Comparison of ENCODE assay signal across 37 mouse cellular contexts in the genomic region with DNA sequence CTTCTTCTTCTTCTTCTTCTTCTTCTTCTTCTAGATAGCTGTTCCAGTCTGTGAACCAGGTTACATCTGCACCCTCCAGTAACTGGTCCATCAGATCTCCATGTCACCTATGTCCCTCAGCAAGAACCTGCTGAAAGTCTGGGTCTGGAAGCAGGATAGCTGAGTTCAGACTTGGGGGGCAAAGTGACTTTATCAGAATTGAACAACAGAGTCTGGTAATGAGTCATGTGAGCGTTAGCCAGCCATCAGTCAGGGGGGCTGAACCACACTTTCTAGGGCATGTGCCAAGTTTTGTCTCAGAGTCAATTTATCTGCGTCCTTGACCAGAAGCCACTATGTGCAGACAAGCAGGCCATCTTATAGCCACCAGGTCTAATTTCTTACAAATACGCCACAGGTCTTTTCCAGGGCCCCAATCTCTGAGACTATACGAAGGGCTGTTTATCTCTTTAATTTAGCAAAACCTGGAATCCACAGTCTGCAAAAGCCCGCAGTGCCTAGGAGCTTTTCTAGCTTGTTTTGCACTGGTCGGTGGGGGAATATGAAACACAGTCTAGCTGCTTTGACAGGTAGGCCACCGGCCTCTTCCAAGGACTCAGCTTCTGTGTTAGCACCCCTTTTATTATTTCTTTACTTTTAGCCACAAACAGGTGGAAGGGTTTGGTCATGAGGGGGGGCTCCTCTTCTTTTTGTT. TPM values are rescaled to one million over a fixed set of nuclear protein-coding genes. Genes with fewer than 3 reads are reported as not detected.
"Had no signal": no experiment of that assay in that cellular context is flagged by ENCODE, and none has a peak within 500 bp of the region (broad histone marks: within the 10 kb centered on the region; RNA-seq: fewer than 3 reads in every experiment).

No protein-coding gene starts in this region.

RNA-seq across cellular contexts. Expression of gene Cyp4b1, which starts 8.5 kb away (rescaled TPM):
- total RNA-seq: megakaryocyte, adult 5-6 weeks; megakaryocyte-erythroid progenitor cell, adult 5-6 weeks; monocyte, adult 5-6 weeks had no signal
- polyA plus RNA-seq: limb, embryonic 10.5 days; limb, embryonic 11.5 days; limb, embryonic 12.5 days; macrophage; midbrain, embryonic 10.5 days; midbrain, embryonic 12.5 days; neural tube, embryonic 11.5 days had no signal

RNA-seq across cellular contexts. Expression of gene Cyp4a32, which starts 55.2 kb away (rescaled TPM):
- total RNA-seq: left cerebral cortex, postnatal 10 days; left cerebral cortex, postnatal 14 days; left cerebral cortex, postnatal 25 days; left cerebral cortex, postnatal 36 days; left cerebral cortex, postnatal 4 days; megakaryocyte, adult 5-6 weeks; megakaryocyte-erythroid progenitor cell, adult 5-6 weeks; midbrain, postnatal 0 days; monocyte, adult 5-6 weeks had no signal
- polyA plus RNA-seq: limb, embryonic 10.5 days; limb, embryonic 11.5 days; limb, embryonic 12.5 days; limb, embryonic 13.5 days; limb, embryonic 14.5 days; limb, embryonic 15.5 days; liver, embryonic 11.5 days; liver, embryonic 12.5 days; liver, embryonic 13.5 days; liver, embryonic 14.5 days; liver, embryonic 15.5 days; liver, embryonic 16.5 days; lung, adult 2 months; lung, embryonic 14.5 days; lung, embryonic 15.5 days; lung, embryonic 16.5 days; lung, postnatal 0 days; macrophage; midbrain, embryonic 10.5 days; midbrain, embryonic 11.5 days; midbrain, embryonic 12.5 days; midbrain, embryonic 13.5 days; midbrain, embryonic 14.5 days; midbrain, embryonic 15.5 days; midbrain, embryonic 16.5 days; midbrain, postnatal 0 days; myocyte; neural tube, embryonic 11.5 days; neural tube, embryonic 12.5 days had no signal
